Mouse (Mus musculus): ENCODE results near the gene Slc2a4. TPM values are rescaled to one million over a fixed set of nuclear protein-coding genes. Genes with fewer than 3 reads are reported as not detected.

The Slc2a4 gene
- total RNA-seq, 4 experiments from 2014 or later = 36.5 to 90.1 (median 50.0) TPM

DNA sequence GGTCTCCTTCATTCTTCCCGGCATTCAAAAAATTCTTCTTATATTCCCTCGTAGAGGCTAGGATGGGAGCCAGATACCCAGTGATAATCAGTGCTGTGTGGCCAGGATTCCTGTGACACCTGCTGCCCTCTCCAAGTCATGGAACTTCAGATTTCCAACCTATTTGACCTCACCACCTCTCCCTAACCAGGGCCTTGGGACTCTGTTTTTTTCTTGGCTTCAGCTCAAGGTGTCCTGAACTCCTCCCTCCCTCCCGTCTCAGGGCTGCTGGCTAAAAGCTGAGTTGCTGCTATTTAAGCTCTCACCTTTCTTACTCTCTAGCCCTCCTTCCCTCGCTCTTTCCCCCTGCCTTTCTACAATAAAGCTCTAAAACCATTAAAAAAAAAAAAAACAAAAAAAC is 48.1 kb downstream of the Slc2a4 start:
- no peak for DNase-seq

DNA sequence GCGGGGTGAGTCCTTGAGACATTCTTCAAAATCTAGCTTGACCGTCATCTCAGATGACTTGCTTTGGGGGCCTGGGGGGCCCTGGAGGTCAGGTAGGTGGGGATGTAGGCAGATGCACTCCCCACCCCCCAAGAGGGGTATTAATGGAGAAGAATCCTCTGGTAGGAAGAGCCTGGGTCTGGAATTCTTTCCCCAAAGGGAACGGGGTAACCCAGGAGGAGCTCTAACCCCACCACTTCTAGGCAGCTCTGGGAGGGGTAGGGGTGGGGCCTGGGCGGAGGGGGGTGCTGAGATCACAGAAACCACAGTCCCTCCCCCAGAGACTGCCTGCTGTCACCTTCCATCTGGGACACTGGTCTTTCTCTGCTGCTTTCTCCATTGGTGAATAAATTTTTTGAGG is 52.7 kb downstream of the Slc2a4 start, which contains the start of gene Acap1:
Gene Acap1, minus strand, starts transcription at position 249 of the 400 bp plus-strand sequence.
- no peak for DNase-seq

DNA sequence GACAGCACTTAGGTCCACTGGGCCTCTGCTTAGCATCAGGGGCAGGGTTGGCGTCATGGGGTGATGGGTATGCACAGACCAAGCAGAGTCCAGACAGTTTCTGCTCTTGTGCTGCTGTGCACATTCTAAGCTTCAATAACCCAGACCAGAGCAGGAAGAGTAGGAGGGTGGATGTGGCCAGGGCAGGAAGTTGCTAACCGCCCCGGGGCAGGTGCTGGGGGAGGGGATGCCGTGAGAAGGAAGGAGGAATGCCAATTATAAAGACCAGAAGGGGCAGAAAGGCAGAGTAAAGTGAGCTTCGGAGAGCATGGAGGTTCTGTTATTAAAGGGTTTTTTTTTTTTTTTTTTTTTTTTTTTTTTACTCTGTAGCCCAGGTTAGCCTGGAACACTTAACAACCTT is 53.3 kb downstream of the Slc2a4 start:
- DNase-seq = no peak

Small RNAs within 50 kb of the gene (microRNA-seq; reads per million reads assigned to microRNA genes)
- gene Gm44349 = 0 to 0.17 reads per million in 2 experiments

Other genes starting within 250 kb of the Slc2a4 start
- 100 to 1,000 TPM in 2 of 4 experiments, 10 to 100 TPM in 2; 85.2 to 125 (median 101) TPM for gene Polr2a, start 189.6 kb downstream of the Slc2a4 start, total RNA-seq (2022)
- not detected for gene Slc35g3, start 186.2 kb downstream of the Slc2a4 start, total RNA-seq (2022)
- gene Zbtb4, start 182.3 kb downstream of the Slc2a4 start, total RNA-seq (2022) = 100 to 1,000 TPM in 2 of 4 experiments, 10 to 100 TPM in 2; 73.0 to 121 (median 97.6) TPM
- gene Chrnb1, start 152.2 kb downstream of the Slc2a4 start, total RNA-seq (2022) = 1 to 10 TPM; 1.5 to 8.1 (median 5.0) TPM
- 10 to 100 TPM in 2 of 4 experiments, 1 to 10 TPM in 2; 2.5 to 32.7 (median 16.9) TPM for gene Fgf11, start 146.3 kb downstream of the Slc2a4 start, total RNA-seq (2022)
- gene Tmem102, start 142.6 kb downstream of the Slc2a4 start, total RNA-seq (2022) = 1 to 10 TPM in 1 of 4 experiments, under 1 TPM in 3; 0.45 to 1.1 (median 0.72) TPM
- not detected for gene Gm39566, start 132.9 kb downstream of the Slc2a4 start, total RNA-seq (2022)
- gene Spem2, start 129.7 kb downstream of the Slc2a4 start, total RNA-seq (2022) = not detected
- under 1 TPM in 1 of 4 experiments, not detected in 3; 0.38 TPM for gene Spem1, start 126.0 kb downstream of the Slc2a4 start, total RNA-seq (2022)
- 10 to 100 TPM; 22.2 to 48.7 (median 35.8) TPM for gene Nlgn2, start 110.4 kb downstream of the Slc2a4 start, total RNA-seq (2022)
- gene Tmem256, start 109.7 kb downstream of the Slc2a4 start, total RNA-seq (2022) = 100 to 1,000 TPM; 122 to 164 (median 149) TPM
- gene Plscr3, start 101.8 kb downstream of the Slc2a4 start, total RNA-seq (2022) = 10 to 100 TPM; 40.2 to 69.1 (median 62.1) TPM
- gene Tnk1, start 89.5 kb downstream of the Slc2a4 start, total RNA-seq (2022) = under 1 TPM in 2 of 4 experiments, not detected in 2; 0.11 to 0.20 TPM
- not detected for gene Tmem95, start 70.2 kb downstream of the Slc2a4 start, total RNA-seq (2022)
- gene Kctd11, start 66.8 kb downstream of the Slc2a4 start, total RNA-seq (2022) = 1 to 10 TPM; 4.3 to 6.2 (median 5.5) TPM
- 1 to 10 TPM in 2 of 4 experiments, under 1 TPM in 2; 0.31 to 1.9 (median 0.86) TPM for gene Acap1, start 52.6 kb downstream of the Slc2a4 start, total RNA-seq (2022)
- 1 to 10 TPM in 1 of 4 experiments, under 1 TPM in 3; 0.23 to 2.4 (median 0.71) TPM for gene 2810408A11Rik, start 47.2 kb downstream of the Slc2a4 start, total RNA-seq (2022)
- 10 to 100 TPM; 36.4 to 71.4 (median 51.5) TPM for gene Neurl4, start 47.1 kb downstream of the Slc2a4 start, total RNA-seq (2022)
- 10 to 100 TPM; 44.0 to 72.7 (median 52.0) TPM for gene Gps2, start 34.3 kb downstream of the Slc2a4 start, total RNA-seq (2022)
- 100 to 1,000 TPM; 468 to 561 (median 519) TPM for gene Eif5a, start 26.2 kb downstream of the Slc2a4 start, total RNA-seq (2022)
- 10 to 100 TPM in 3 of 4 experiments, 1 to 10 TPM in 1; 6.3 to 13.9 (median 11.8) TPM for gene Ybx2, start 12.4 kb downstream of the Slc2a4 start, total RNA-seq (2022)
- under 1 TPM in 1 of 4 experiments, not detected in 3; 0.55 TPM for gene Cldn7, start 16.6 kb upstream of the Slc2a4 start, total RNA-seq (2022)
- gene Ctdnep1, start 33.0 kb upstream of the Slc2a4 start, total RNA-seq (2022) = 100 to 1,000 TPM; 109 to 125 (median 120) TPM
- 10 to 100 TPM; 56.9 to 87.4 (median 73.6) TPM for gene Elp5, start 34.3 kb upstream of the Slc2a4 start, total RNA-seq (2022)
- gene Gabarap, start 43.0 kb upstream of the Slc2a4 start, total RNA-seq (2022) = 100 to 1,000 TPM; 369 to 430 (median 397) TPM
- gene Phf23, start 47.6 kb upstream of the Slc2a4 start, total RNA-seq (2022) = 10 to 100 TPM; 55.7 to 61.0 (median 58.4) TPM
- 10 to 100 TPM; 13.4 to 27.1 (median 20.5) TPM for gene Dvl2, start 52.4 kb upstream of the Slc2a4 start, total RNA-seq (2022)
- 100 to 1,000 TPM; 323 to 415 (median 392) TPM for gene Acadvl, start 67.2 kb upstream of the Slc2a4 start, total RNA-seq (2022)
- gene Dlg4, start 68.8 kb upstream of the Slc2a4 start, total RNA-seq (2022) = 10 to 100 TPM; 25.7 to 65.4 (median 45.9) TPM
- under 1 TPM in 3 of 4 experiments, not detected in 1; 0.31 to 0.75 (median 0.38) TPM for gene Asgr1, start 105.9 kb upstream of the Slc2a4 start, total RNA-seq (2022)
- gene Asgr2, start 144.5 kb upstream of the Slc2a4 start, total RNA-seq (2022) = 1 to 10 TPM in 2 of 4 experiments, under 1 TPM in 2; 0.62 to 2.9 (median 1.1) TPM
- gene Mgl2, start 182.1 kb upstream of the Slc2a4 start, total RNA-seq (2022) = 1 to 10 TPM; 3.1 to 6.9 (median 4.2) TPM
- gene Clec10a, start 208.0 kb upstream of the Slc2a4 start, total RNA-seq (2022) = 1 to 10 TPM; 3.3 to 7.3 (median 5.4) TPM